Mouse (Mus musculus) MEL (cell line): ENCODE results near the gene Aip. TPM values are rescaled to one million over a fixed set of nuclear protein-coding genes. Genes with fewer than 3 reads are reported as not detected.

Source experiments
- DNase-seq: peaks from one replicate; pipeline ENCODE4 v3.0.0; 2011; ENCODE audit warnings: low read depth, low spot score
- H3K27ac ChIP-seq: 2 replicates; pipeline ENCODE4 v1.5.1; 2012; ENCODE audit warnings: low read depth, mild to moderate bottlenecking, control low read depth, low read length, moderate library complexity; ENCODE audit not compliant: control insufficient read depth
- H3K27me3 ChIP-seq, 2 experiments: fragments of 150-350 bp in 1 of 2; sonication (generic) in 1 of 2; 2 replicates each; pipeline ENCODE4 v1.6.1; 2012; ENCODE audit warnings: low read length in 2 of 2, mild to moderate bottlenecking in 2 of 2, improper control_type of control experiment in 1 of 2, moderate library complexity in 1 of 2; ENCODE audit not compliant: insufficient read depth in 2 of 2, control insufficient read depth in 1 of 2
- H3K36me3 ChIP-seq, 2 experiments: 2 replicates each; pipeline ENCODE4 v1.6.1; 2012 to 2014; ENCODE audit warnings: low read length in 2 of 2, improper control_type of control experiment in 1 of 2, inconsistent platforms in 1 of 2, mild to moderate bottlenecking in 1 of 2; ENCODE audit not compliant: insufficient read depth in 2 of 2, control insufficient read depth in 1 of 2
- H3K4me1 ChIP-seq, 2 experiments: fragments of 150-350 bp in 1 of 2; sonication (generic) in 1 of 2; 2 replicates each; pipeline ENCODE4 v1.6.1; 2012; ENCODE audit warnings: low read length in 2 of 2, improper control_type of control experiment in 1 of 2, mild to moderate bottlenecking in 1 of 2; ENCODE audit not compliant: insufficient read depth in 2 of 2, control insufficient read depth in 1 of 2
- H3K4me3 ChIP-seq, 2 experiments: fragments of 150-350 bp in 1 of 2; sonication (generic) in 1 of 2; 2 replicates each; pipeline ENCODE4 v1.5.1; 2012; ENCODE audit warnings: low read depth in 2 of 2, low read length in 2 of 2, mild to moderate bottlenecking in 2 of 2, moderate library complexity in 2 of 2, control low read depth in 1 of 2, improper control_type of control experiment in 1 of 2; ENCODE audit not compliant: control insufficient read depth in 1 of 2, insufficient read depth in 1 of 2
- H3K79me2 ChIP-seq: 2 replicates; pipeline ENCODE4 v1.6.1; 2012; ENCODE audit warnings: mild to moderate bottlenecking, low read length, moderate library complexity; ENCODE audit not compliant: control insufficient read depth, poor library complexity, insufficient read depth
- H3K9ac ChIP-seq: 2 replicates; pipeline ENCODE4 v1.6.1; 2012; ENCODE audit warnings: low read depth, mild to moderate bottlenecking, control low read depth, low read length, moderate library complexity; ENCODE audit not compliant: control insufficient read depth, poor library complexity, severe bottlenecking
- H3K9me3 ChIP-seq: fragments of 150-350 bp; sonication (generic); replicated peaks from 2 replicates; pipeline ENCODE4 v1.6.1; 2012; ENCODE audit warnings: mild to moderate bottlenecking, low read length, improper control_type of control experiment, moderate library complexity; ENCODE audit not compliant: insufficient read depth
- CHD2 ChIP-seq: IDR thresholded peaks from 2 replicates; pipeline ENCODE4 v1.6.1; 2011; ENCODE audit warnings: low read length, improper control_type of control experiment
- EP300 ChIP-seq, 2 experiments: IDR thresholded peaks; 2 replicates each; pipeline ENCODE4 v1.6.1; 2011; ENCODE audit warnings: improper control_type of control experiment in 2 of 2, low read length in 2 of 2, low read depth in 1 of 2, mild to moderate bottlenecking in 1 of 2
- ETS1 ChIP-seq: IDR thresholded peaks from 2 replicates; pipeline ENCODE4 v1.6.1; 2012; ENCODE audit warnings: low read depth, mild to moderate bottlenecking, inconsistent platforms, low read length, improper control_type of control experiment, moderate library complexity
- GABPA ChIP-seq: IDR thresholded peaks from 2 replicates; pipeline ENCODE4 v1.6.1; 2012; ENCODE audit warnings: low read depth, mild to moderate bottlenecking, inconsistent platforms, low read length, improper control_type of control experiment, moderate library complexity
- HCFC1 ChIP-seq: IDR thresholded peaks from 2 replicates; pipeline ENCODE4 v1.6.1; 2012; ENCODE audit warnings: low read depth, mild to moderate bottlenecking, inconsistent platforms, low read length, improper control_type of control experiment, moderate library complexity
- MAZ ChIP-seq: IDR thresholded peaks from 2 replicates; pipeline ENCODE4 v1.6.1; 2012; ENCODE audit warnings: low read depth, mild to moderate bottlenecking, inconsistent platforms, low read length, improper control_type of control experiment
- MXI1 ChIP-seq: IDR thresholded peaks from 2 replicates; pipeline ENCODE4 v1.6.1; 2011; ENCODE audit warnings: mild to moderate bottlenecking, low read depth, low read length, improper control_type of control experiment
- NELFE ChIP-seq: IDR thresholded peaks from 2 replicates; pipeline ENCODE4 v1.6.1; 2011; ENCODE audit warnings: low read depth, low read length, improper control_type of control experiment
- NRF1 ChIP-seq: IDR thresholded peaks from 2 replicates; pipeline ENCODE4 v1.6.1; 2014; ENCODE audit warnings: low read depth, mild to moderate bottlenecking, inconsistent platforms, low read length, improper control_type of control experiment, moderate library complexity; ENCODE audit not compliant: poor library complexity, insufficient read depth, severe bottlenecking
- POLR2A ChIP-seq, 2 experiments: IDR thresholded peaks; 2 replicates each; pipeline ENCODE4 v1.6.1; 2011 to 2012; ENCODE audit warnings: low read length in 2 of 2, mild to moderate bottlenecking in 2 of 2, control low read depth in 1 of 2, improper control_type of control experiment in 1 of 2, low read depth in 1 of 2, moderate library complexity in 1 of 2; ENCODE audit not compliant: control insufficient read depth in 1 of 2, insufficient read depth in 1 of 2, poor library complexity in 1 of 2
- POLR2AphosphoS5 ChIP-seq: IDR thresholded peaks from 2 replicates; pipeline ENCODE4 v1.6.1; 2012; ENCODE audit warnings: low read depth, borderline replicate concordance, mild to moderate bottlenecking, inconsistent platforms, low read length, moderate library complexity, mixed read lengths
- RAD21 ChIP-seq: IDR thresholded peaks from 2 replicates; pipeline ENCODE4 v1.6.1; 2011; ENCODE audit warnings: mild to moderate bottlenecking, low read depth, low read length, improper control_type of control experiment
- SIN3A ChIP-seq: IDR thresholded peaks from 2 replicates; pipeline ENCODE4 v1.6.1; 2012; ENCODE audit warnings: low read length, improper control_type of control experiment, inconsistent platforms
- SMC3 ChIP-seq: IDR thresholded peaks from 2 replicates; pipeline ENCODE4 v1.6.1; 2011; ENCODE audit warnings: low read depth, low read length, improper control_type of control experiment
- TBP ChIP-seq: IDR thresholded peaks from 2 replicates; pipeline ENCODE4 v1.8.0; 2011; ENCODE audit warnings: low read depth, low read length, improper control_type of control experiment
- TCF12 ChIP-seq: IDR thresholded peaks from 2 replicates; pipeline ENCODE4 v1.6.1; 2014; ENCODE audit warnings: low read depth, mild to moderate bottlenecking, inconsistent platforms, low read length, improper control_type of control experiment, moderate library complexity
- UBTF ChIP-seq: IDR thresholded peaks from 2 replicates; pipeline ENCODE4 v1.6.1; 2012; ENCODE audit warnings: low read depth, mild to moderate bottlenecking, inconsistent platforms, low read length, improper control_type of control experiment, moderate library complexity, borderline replicate concordance; ENCODE audit not compliant: insufficient read depth
- USF2 ChIP-seq, 2 experiments: IDR thresholded peaks; 2 replicates each; pipeline ENCODE4 v1.6.1; 2011 to 2012; ENCODE audit warnings: improper control_type of control experiment in 2 of 2, low read length in 2 of 2, borderline replicate concordance in 1 of 2, inconsistent platforms in 1 of 2, low read depth in 1 of 2, mild to moderate bottlenecking in 1 of 2; ENCODE audit not compliant: insufficient read depth in 1 of 2
- polyA plus RNA-seq, 2 experiments: library from polyadenylated mRNA; stranded (reverse) in 1 of 2; unstranded in 1 of 2; fragments of >175 nt in 1 of 2; fragments of >200 nt in 1 of 2; gene quantifications; 2 replicates each; pipeline versions ENCODE4 v1.2.1 to v1.2.4; 2012; ENCODE audit warnings: low replicate concordance in 2 of 2, low read depth in 1 of 2; ENCODE audit not compliant: insufficient read length in 2 of 2, insufficient read depth in 1 of 2, missing spikeins in 1 of 2
- total RNA-seq: library from RNA; depleted of rRNA; stranded (reverse); fragments of 300-350 nt; gene quantifications from 2 replicates; pipeline ENCODE4 v1.2.3, GENCODE M21; 2012

The Aip gene
- total and polyA plus RNA-seq, 3 experiments, result 37.8 to 101 TPM; not detected in 1

- Histone ChIP-seq H3K9me3 (no peaks in the 10 kb centered on the region), H3K79me2 (peaks cover 9% of the 10 kb centered on the region), H3K27me3 (no peaks in the 10 kb centered on the region), H3K9ac (peak overlapping the region; percentile 75), H3K36me3 (peaks cover 1 to 2% of the 10 kb centered on the region in 2 experiments; a peak in 3 of 4 replicates), H3K4me1 (peaks cover 4 to 10% of the 10 kb centered on the region in 2 experiments; a peak in 3 of 4 replicates), H3K4me3 (peak overlapping the region; percentile 59 to 62), H3K27ac (peak overlapping the region; percentile 70)
- peak; percentile 58 for DNase-seq
- TF ChIP-seq NELFE, result peak; percentile 56
- no peak for TF ChIP-seq POLR2AphosphoS5
- TF ChIP-seq CHD2, result 0 out of 2 replicates have a peak, but pooled peaks have one; percentile 44
- TF ChIP-seq MXI1, result 0 out of 2 replicates have a peak, but pooled peaks have one; percentile 48
- TF ChIP-seq NRF1, result no peak
- 0 out of 4 replicates have a peak, but pooled peaks of 1 of the 2 experiments have one; percentile 20 for TF ChIP-seq EP300 (IDR thresholded peaks at IDR 0.05; ENCODE audit: low read depth in 1 of 2, low read length in 2 of 2)
- TF ChIP-seq POLR2A (IDR thresholded peaks at IDR 0.05; ENCODE audit: control insufficient read depth in 1 of 2, insufficient read depth in 1 of 2, low read depth in 1 of 2, low read length in 2 of 2, poor library complexity in 1 of 2), result peak in 1 of 2 experiments; percentile 72; a peak in 2 of 4 replicates
- peak; percentile 30; the same call in 1 of the 2 replicates for TF ChIP-seq SIN3A
- no peak for TF ChIP-seq UBTF
- 0 out of 2 replicates have a peak, but pooled peaks have one; percentile 26 for TF ChIP-seq TCF12
- peak; percentile 62; the same call in 1 of the 2 replicates for TF ChIP-seq TBP
- 0 out of 2 replicates have a peak, but pooled peaks have one; percentile 8 for TF ChIP-seq MAZ
- no peak for TF ChIP-seq RAD21
These were observed 29.0 kb upstream of the Aip start for GRCm38 (mm10) chr19:4154437-4155222.

- Histone ChIP-seq H3K9me3 (no peaks in the 10 kb centered on the region), H3K4me1 (peaks cover 4 to 16% of the 10 kb centered on the region in 2 experiments; a peak in 3 of 4 replicates), H3K27ac (peak within 1 kb of the TSS; percentile 43), H3K9ac (no peak within 1 kb of the TSS), H3K27me3 (no peaks in the 10 kb centered on the region), H3K79me2 (peaks cover 15% of the 10 kb centered on the region), H3K4me3 (peak within 1 kb of the TSS in 1 of 2 experiments; percentile 47; a peak in 1 of 4 replicates), H3K36me3 (peaks cover 1 to 2% of the 10 kb centered on the region in 2 experiments; a peak in 2 of 4 replicates)
- no peak for TF ChIP-seq USF2 (IDR thresholded peaks at IDR 0.05; ENCODE audit: borderline replicate concordance in 1 of 2, insufficient read depth in 1 of 2, low read depth in 1 of 2, low read length in 2 of 2)
- no peak for TF ChIP-seq GABPA
- TF ChIP-seq TBP, result no peak
- no peak for TF ChIP-seq SMC3
- no peak for TF ChIP-seq POLR2AphosphoS5
- no peak for TF ChIP-seq HCFC1
- no peak for TF ChIP-seq RAD21
- TF ChIP-seq ETS1, result no peak
- DNase-seq, result no peak
These were observed 27.6 kb upstream of the Aip start, which contains the start of gene Ptprcap for GRCm38 (mm10) chr19:4153232-4153654. TSS of gene Ptprcap (plus strand) at chr19:4153604.
